Mouse (Mus musculus) right cerebral cortex, adult 2 months (tissue): ENCODE measurements at regions not wholly inside any gene's neighbourhood (a gene's known extent, or its start where the extent isn't known, plus 50 kb on each side); places are given as distances from the start of the nearest gene placed in this dataset.
"Not testable (repeated sequence)": the region's sequence is repeated elsewhere in the genome, so short reads cannot be mapped to it uniquely, and the experiment has no call there.

Experiments
- DNase-seq, 2 experiments: peaks; one replicate each; pipeline ENCODE4 v3.0.0; 2021 to 2022; ENCODE audit warnings: low spot score in 2 of 2

DNA sequence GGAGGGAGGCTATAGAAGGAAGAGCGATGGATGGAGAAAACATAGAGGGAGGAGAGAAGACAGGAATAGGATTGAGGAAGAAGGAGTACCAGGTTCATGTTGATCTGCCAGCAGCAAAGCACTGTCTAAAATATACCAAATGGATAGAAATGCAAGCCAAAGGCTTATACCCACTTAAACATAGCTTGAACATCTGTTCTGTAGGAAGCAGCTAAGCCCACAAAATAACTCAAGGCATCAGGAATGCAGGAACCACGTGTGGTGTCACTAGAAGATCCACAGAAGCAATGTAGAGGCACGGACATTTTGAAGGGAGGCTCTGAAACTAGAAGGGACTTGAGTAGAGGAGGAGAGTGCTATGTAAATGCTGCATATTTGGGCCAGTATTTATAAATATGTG is 78.9 kb downstream of the Smgc start:
- peak; percentile 15 to 21 for DNase-seq

DNA sequence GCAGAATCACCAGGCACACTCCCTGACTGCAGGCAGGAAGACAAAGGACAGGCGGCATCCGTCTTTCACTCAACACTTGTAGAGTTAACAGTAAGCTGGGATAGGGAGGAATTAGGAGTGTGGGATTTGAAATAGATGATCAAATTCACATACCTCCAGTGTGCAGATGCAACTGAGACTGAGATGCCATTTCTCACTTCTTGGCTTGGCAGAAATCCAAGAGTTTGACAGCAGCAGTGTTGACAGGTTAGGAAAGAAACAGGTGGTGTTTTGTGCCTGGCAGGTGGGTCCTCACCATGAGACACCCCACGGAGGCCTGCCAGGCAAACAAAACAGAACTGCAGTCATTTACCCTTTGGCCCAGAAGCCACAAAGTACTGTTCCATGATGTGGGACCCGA is 79.8 kb downstream of the Smgc start:
- DNase-seq = no peak

DNA sequence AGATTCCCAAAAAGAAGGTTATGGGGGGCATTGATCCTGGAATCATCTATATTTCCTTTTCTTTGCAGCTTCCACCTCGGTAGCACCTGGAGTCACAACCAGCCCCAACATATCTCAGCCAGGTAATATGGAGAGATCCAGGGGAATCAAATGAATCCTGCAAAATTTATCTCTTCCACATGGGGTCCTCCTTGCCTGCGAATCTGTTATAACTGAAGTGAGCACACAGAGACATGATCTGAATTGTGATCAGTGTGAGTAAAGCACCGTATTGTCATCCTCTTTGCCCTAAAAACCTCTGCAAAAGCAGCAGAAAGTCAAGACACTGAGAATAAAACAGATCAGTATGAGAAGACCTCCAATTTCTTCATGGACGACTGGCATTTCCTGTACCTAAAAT is 86.5 kb downstream of the Smgc start:
- peak in 1 of 2 experiments; percentile 7 for DNase-seq

DNA sequence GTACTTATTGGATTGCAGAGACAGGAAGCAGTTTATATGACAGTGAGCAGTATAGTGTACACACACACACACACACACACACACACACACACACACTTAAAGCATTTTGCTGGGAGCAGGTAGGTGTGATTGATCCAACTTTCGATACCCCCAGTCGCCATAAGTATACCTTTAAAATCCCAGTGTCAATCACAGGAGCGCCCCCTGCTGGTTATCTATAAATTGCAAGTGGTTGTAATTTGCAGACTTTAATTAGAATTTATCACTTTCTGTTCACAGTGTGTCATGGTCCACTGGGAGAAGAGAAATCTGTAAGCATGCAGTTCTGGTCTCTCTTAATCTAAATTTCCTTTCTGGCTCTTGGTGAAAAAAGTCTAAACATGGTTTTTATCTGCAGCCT is 89.4 kb downstream of the Smgc start:
- DNase-seq = peak in 1 of 2 experiments; percentile 7

DNA sequence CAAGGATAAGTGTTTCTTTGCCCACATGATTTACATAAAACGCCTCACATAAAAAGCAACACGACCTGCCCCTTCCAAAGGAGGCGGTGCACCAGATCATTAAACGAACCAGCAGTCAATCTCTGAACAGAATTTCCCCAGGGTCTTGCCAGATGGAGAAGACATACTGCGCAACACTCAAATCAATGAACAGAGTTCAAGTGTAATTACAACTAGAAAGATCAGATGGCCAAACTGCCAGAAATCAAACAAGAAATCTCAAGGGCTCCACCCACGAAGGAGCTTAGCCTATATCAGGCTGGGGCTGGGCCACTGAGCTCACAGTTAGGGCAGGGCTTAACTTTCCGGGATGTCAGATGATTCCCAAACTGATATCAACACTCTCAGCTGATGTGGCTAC is 90.4 kb downstream of the Smgc start:
- no peak for DNase-seq

DNA sequence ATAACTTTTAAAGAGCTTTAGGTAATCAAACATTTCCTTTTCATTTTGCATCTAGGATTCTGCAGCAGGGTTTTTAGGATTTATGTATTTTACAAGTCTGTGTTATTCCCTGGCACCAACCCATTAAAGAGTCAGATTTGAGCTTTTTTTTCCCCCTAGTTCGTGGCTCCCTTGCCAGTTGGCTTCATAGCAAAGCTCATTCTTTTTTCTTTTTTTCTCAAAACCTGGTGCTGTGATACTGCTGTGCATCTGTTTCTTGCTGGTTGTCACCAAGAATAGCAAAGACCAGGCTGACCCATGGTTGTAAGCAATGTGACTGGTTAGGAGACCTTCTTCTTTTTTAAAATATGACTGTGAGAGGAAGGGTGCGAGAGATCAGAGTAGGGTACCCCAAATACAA is 93.7 kb upstream of the Cntn1 start:
- DNase-seq = no peak

DNA sequence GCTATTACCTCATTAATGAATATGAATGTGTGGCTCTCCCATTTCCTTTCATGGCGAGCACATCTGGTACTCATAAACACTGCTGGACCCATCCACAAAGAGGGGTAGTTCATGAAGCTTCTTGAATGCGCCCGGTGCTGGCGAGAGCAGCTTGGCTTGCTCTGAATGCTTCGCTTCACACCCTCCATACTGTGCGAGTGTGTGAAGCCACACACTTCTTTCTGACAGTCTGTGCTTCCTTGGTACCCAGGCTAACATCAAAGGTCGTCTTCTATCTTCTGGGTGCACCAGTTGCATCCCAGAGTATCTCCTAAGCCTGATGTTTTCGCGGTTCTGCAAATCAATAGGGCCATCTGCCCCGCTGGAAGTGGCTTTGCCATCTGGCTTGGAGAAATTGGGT is 85.8 kb upstream of the Cntn1 start:
- DNase-seq = peak in 1 of 2 experiments; percentile 11

DNA sequence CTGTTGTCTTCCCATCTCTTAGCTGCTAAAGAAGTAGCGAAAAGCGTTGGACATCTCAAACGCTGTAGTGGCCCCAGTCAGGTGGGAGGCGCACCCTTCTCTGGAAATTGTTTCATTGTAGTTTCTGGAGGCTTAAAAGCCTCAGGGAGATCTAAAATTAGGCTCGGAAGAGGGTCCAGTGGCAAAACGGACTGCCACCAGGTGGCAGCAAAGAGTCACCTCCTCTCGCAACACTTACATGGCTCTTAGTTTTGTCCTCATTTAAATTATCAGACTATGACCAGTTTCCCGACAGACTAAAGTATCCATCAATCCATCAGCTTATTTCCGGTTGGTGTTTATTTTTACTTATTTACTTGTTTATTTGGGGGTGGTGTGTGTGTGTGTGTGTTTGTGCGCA is 81.6 kb upstream of the Cntn1 start:
- DNase-seq = peak; percentile 80 to 90

DNA sequence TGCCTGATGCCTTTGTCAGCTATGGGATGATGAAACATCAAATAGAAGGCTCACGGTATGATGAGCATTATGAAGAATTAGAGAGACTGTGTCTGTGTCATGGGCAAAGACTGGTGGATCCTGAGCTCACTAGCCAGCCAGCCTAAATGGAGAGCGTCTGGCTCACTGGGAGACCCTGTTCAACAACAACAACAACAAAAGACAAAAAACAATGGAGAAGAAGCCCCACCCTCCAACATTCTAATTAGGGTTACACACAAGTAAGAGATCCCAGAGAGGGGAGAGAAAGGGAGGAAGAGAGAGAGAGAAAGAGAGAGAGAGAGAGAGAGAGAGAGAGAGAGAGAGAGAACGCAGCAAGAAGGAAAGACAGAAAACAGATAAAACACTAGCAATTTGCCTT is 79.6 kb upstream of the Cntn1 start:
- no peak for DNase-seq

DNA sequence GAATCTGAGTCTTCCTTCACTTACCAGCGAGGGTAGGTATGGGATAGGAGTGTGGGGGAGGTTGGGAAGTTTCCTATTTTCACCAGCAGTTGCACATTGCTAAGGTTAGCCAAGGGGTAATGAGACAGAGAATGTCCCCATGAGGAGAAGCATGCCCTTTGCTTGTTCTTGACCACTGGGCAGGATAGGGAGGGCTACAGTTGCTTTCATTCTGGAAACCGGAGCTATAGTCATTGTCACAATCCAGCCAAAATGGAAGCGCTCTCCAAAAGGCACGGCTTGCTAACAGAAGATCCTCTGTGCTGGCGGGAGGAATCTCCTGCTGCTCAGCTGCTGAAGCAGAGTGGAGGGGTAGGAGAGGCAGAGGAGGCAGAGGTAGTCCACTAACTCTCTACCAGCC is 79.1 kb upstream of the Cntn1 start:
- no peak for DNase-seq

DNA sequence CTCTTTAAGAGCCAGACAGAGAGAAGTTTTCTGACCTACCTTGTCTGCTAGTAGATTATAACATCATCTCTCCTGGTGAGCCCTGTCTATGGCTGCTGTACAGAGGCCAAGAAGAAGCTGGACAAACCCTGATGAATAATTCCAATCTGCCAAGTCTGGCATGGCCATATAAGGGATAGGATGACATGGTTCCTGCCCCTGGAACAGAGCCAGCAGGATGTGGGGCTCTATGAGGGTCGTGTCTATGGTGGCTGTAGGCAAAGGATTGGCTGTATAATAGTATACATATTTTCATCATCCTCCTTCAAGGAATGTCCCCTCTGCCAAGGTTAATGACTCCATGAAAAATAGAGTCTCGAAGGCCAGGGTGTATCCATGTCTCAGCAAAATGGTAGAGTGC is 75.4 kb upstream of the Cntn1 start:
- DNase-seq = no peak

DNA sequence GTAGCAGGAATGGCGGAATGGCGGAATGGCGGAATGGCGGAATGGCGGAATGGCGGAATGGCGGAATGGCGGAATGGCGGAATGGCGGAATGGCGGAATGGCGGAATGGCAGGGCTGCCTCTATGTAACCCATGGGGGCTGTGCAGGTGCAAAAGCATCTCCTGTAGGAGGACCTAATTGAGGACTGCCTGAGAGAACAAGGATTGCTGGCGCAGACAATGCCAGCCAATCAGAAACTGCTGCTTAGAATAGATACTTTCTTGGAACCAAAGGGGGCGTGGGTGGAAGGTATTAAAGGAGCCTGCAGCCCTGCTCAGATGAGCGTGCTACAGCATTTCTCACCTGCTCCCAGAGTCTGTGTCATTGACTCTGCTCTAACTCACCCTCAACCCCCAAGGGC is 67.8 kb upstream of the Cntn1 start:
- DNase-seq = not testable (repeated sequence)

DNA sequence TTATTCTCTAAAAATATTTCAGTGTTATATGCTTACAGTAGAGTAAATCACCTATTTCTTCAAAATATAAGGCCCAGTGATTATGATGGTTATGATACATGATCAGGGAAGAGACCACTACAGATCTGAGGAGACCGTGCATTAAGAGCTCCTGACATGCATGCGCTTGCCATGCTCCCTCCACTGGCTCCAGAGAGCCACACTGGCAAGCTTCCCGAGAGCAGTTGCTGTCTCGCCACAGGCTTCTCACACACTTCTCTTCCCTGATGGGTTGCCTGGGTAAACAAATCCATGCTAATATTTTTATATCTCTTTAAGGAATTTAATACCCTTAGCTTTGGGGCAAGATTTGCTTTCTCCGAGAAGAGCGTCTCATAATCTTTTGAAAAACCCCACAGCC is 50.9 kb upstream of the Cntn1 start:
- no peak for DNase-seq
